Mouse (Mus musculus) macrophage (primary cell): Measurements from ENCODE around the gene Chrne. TPM values are rescaled to one million over a fixed set of nuclear protein-coding genes. Genes with fewer than 3 reads are reported as not detected.

Experiments
- H3K27ac ChIP-seq: fragments of 350-480 bp; formaldehyde crosslinking; 2 replicates; pipeline ENCODE4 v1.9.0; 2021
- H3K36me3 ChIP-seq: fragments of 350-480 bp; formaldehyde crosslinking; 2 replicates; pipeline ENCODE4 v1.9.0; 2021; ENCODE audit errors: inconsistent target
- H3K4me3 ChIP-seq: fragments of 350-480 bp; formaldehyde crosslinking; 2 replicates; pipeline ENCODE4 v1.9.0; 2021; ENCODE audit errors: inconsistent target
- H3K79me2 ChIP-seq: fragments of 350-480 bp; formaldehyde crosslinking; 2 replicates; pipeline ENCODE4 v1.9.0; 2021; ENCODE audit errors: inconsistent target
- WGBS: methylation state at CpG from one replicate; pipeline ENCODE4 v1.1.7; 2026; ENCODE audit warnings: inconsistent platforms; ENCODE audit not compliant: missing documents; 5-methylcytosine and 5-hydroxymethylcytosine counted together
- polyA plus RNA-seq: library from polyadenylated mRNA; stranded (reverse); fragments of 250-400 nt; gene quantifications from 3 replicates; pipeline ENCODE4 v1.2.4, GENCODE M21; 2018; ENCODE audit warnings: inconsistent platforms

The Chrne gene
- polyA plus RNA-seq, 1 experiment from 2014 or later = not detected

- peak within 1 kb of the TSS; percentile 85 for H3K27ac ChIP-seq
- H3K79me2 ChIP-seq = peaks cover 66% of the 10 kb centered on the region
- H3K36me3 ChIP-seq = peaks cover 45% of the 10 kb centered on the region; the same call in 1 of the 2 replicates
- peak within 1 kb of the TSS; percentile 81 for H3K4me3 ChIP-seq
- under 1% methylated on average over 57 of the region's 63 CpGs for WGBS
These were observed 28.0 kb upstream of the Chrne start, which contains the start of the genes Rnf167 and Slc25a11 for GRCm38 (mm10) chr11:70646691-70647650. Rnf167 (plus strand) TSS chr11:70647235. Slc25a11 (minus strand) TSS chr11:70647479.

GRCm38 (mm10) chr11:70646259-70646555, 27.2 kb upstream of the Chrne start:
- Histone ChIP-seq H3K36me3 (peaks cover 42% of the 10 kb centered on the region; the same call in 1 of the 2 replicates), H3K79me2 (peaks cover 59% of the 10 kb centered on the region), H3K4me3 (peak overlapping the region; percentile 81), H3K27ac (peak overlapping the region; percentile 66)
- 21% methylated on average over 3 of the region's 3 CpGs for WGBS

GRCm38 (mm10) chr11:70645461-70646258, 26.6 kb upstream of the Chrne start:
- WGBS = 81% methylated on average over 12 of the region's 12 CpGs
- peaks cover 53% of the 10 kb centered on the region for H3K79me2 ChIP-seq
- peaks cover 42% of the 10 kb centered on the region; the same call in 1 of the 2 replicates for H3K36me3 ChIP-seq
- H3K27ac ChIP-seq = peak overlapping the region; percentile 66
- H3K4me3 ChIP-seq = peak overlapping the region; percentile 81

GRCm38 (mm10) chr11:70644564-70645103, 25.6 kb upstream of the Chrne start:
- Histone ChIP-seq H3K36me3 (peaks cover 37% of the 10 kb centered on the region; the same call in 1 of the 2 replicates), H3K79me2 (peaks cover 43% of the 10 kb centered on the region), H3K27ac (no peak overlapping the region), H3K4me3 (no peak overlapping the region)
- WGBS = 96% methylated on average over 8 of the region's 8 CpGs

GRCm38 (mm10) chr11:70643051-70643450, 24.0 kb upstream of the Chrne start:
- Histone ChIP-seq H3K27ac (no peak overlapping the region), H3K4me3 (no peak overlapping the region), H3K36me3 (peaks cover 29% of the 10 kb centered on the region; the same call in 1 of the 2 replicates), H3K79me2 (peaks cover 27% of the 10 kb centered on the region)
- WGBS = 100% methylated on average over 6 of the region's 6 CpGs

- Histone ChIP-seq H3K4me3 (no peak overlapping the region), H3K36me3 (peaks cover 29% of the 10 kb centered on the region; the same call in 1 of the 2 replicates), H3K79me2 (peaks cover 16% of the 10 kb centered on the region), H3K27ac (no peak overlapping the region)
- 80% methylated on average over 7 of the region's 7 CpGs for WGBS
These were observed 22.2 kb upstream of the Chrne start for GRCm38 (mm10) chr11:70641241-70641640.

GRCm38 (mm10) chr11:70639976-70640375, 21.0 kb upstream of the Chrne start:
- Histone ChIP-seq H3K36me3 (peaks cover 20% of the 10 kb centered on the region; the same call in 1 of the 2 replicates), H3K4me3 (no peak overlapping the region), H3K27ac (no peak overlapping the region), H3K79me2 (peaks cover 3% of the 10 kb centered on the region; the same call in 1 of the 2 replicates)
- 94% methylated on average over 8 of the region's 8 CpGs for WGBS

- Histone ChIP-seq H3K79me2 (no peaks in the 10 kb centered on the region), H3K27ac (no peak within 1 kb of the TSS), H3K36me3 (peaks cover 9% of the 10 kb centered on the region; the same call in 1 of the 2 replicates), H3K4me3 (no peak within 1 kb of the TSS)
- WGBS = 17% methylated on average over 5 of the region's 5 CpGs
These were observed 19.8 kb upstream of the Chrne start, which contains the start of gene Gp1ba for GRCm38 (mm10) chr11:70638714-70639278. Gp1ba (plus strand) TSS chr11:70639122.

GRCm38 (mm10) chr11:70638293-70638692, 19.3 kb upstream of the Chrne start:
- no peak overlapping the region for H3K27ac ChIP-seq
- H3K36me3 ChIP-seq = peaks cover 4% of the 10 kb centered on the region; the same call in 1 of the 2 replicates
- H3K4me3 ChIP-seq = no peak overlapping the region
- H3K79me2 ChIP-seq = no peaks in the 10 kb centered on the region
- WGBS = 53% methylated on average over 1 of the region's 1 CpGs

- H3K4me3 ChIP-seq = no peak overlapping the region
- H3K36me3 ChIP-seq = no peaks in the 10 kb centered on the region
- H3K79me2 ChIP-seq = no peaks in the 10 kb centered on the region
- WGBS = 92% methylated on average over 1 of the region's 1 CpGs
- no peak overlapping the region for H3K27ac ChIP-seq
These were observed 18.7 kb upstream of the Chrne start for GRCm38 (mm10) chr11:70637764-70638163.

GRCm38 (mm10) chr11:70635601-70636000, 16.6 kb upstream of the Chrne start:
- 95% methylated on average over 2 of the region's 4 CpGs for WGBS
- Histone ChIP-seq H3K79me2 (no peaks in the 10 kb centered on the region), H3K27ac (no peak overlapping the region), H3K36me3 (no peaks in the 10 kb centered on the region), H3K4me3 (no peak overlapping the region)

- Histone ChIP-seq H3K36me3 (no peaks in the 10 kb centered on the region), H3K27ac (no peak overlapping the region), H3K79me2 (no peaks in the 10 kb centered on the region), H3K4me3 (no peak overlapping the region)
- 61% methylated on average over 7 of the region's 7 CpGs for WGBS
These were observed 11.1 kb upstream of the Chrne start for GRCm38 (mm10) chr11:70630129-70630528.

GRCm38 (mm10) chr11:70629557-70629956, 10.5 kb upstream of the Chrne start:
- Histone ChIP-seq H3K4me3 (no peak overlapping the region), H3K79me2 (no peaks in the 10 kb centered on the region), H3K36me3 (no peaks in the 10 kb centered on the region), H3K27ac (no peak overlapping the region)
- WGBS = 62% methylated on average over 5 of the region's 5 CpGs

- no peak overlapping the region for H3K27ac ChIP-seq
- H3K4me3 ChIP-seq = no peak overlapping the region
- WGBS = 67% methylated on average over 2 of the region's 2 CpGs
- H3K36me3 ChIP-seq = no peaks in the 10 kb centered on the region
- no peaks in the 10 kb centered on the region for H3K79me2 ChIP-seq
These were observed 9.4 kb upstream of the Chrne start for GRCm38 (mm10) chr11:70628431-70628830.
